Mouse (Mus musculus) midbrain, embryonic 12.5 days (tissue): ENCODE measurements around the gene Clec4g. TPM values are rescaled to one million over a fixed set of nuclear protein-coding genes. Genes with fewer than 3 reads are reported as not detected.
"Not testable (repeated sequence)": the region's sequence is repeated elsewhere in the genome, so short reads cannot be mapped to it uniquely, and the experiment has no call there.

ENCODE experiments used
- ATAC-seq: fragments of 200-750 bp; cut with Nextera tagmentation; 2 replicates; pipeline ENCODE4 v1.8.0; 2017; ENCODE audit warnings: low read depth, moderate TSS enrichment, moderate library complexity; ENCODE audit not compliant: low FRiP score
- H3K27ac ChIP-seq: fragments of 300-500 bp; sonication (generic); replicated peaks from 2 replicates; pipeline ENCODE4 v1.5.1; 2016; ENCODE audit warnings: mild to moderate bottlenecking
- H3K27me3 ChIP-seq: fragments of 300-500 bp; sonication (generic); 2 replicates; pipeline ENCODE4 v1.6.1; 2016; ENCODE audit warnings: mild to moderate bottlenecking
- H3K36me3 ChIP-seq: fragments of 300-500 bp; sonication (generic); 2 replicates; pipeline ENCODE4 v1.6.1; 2016
- H3K4me1 ChIP-seq: fragments of 300-500 bp; sonication (generic); 2 replicates; pipeline ENCODE4 v1.6.1; 2016
- H3K4me2 ChIP-seq: fragments of 300-500 bp; sonication (generic); replicated peaks from 2 replicates; pipeline ENCODE4 v1.6.1; 2016; ENCODE audit warnings: mild to moderate bottlenecking, moderate library complexity
- H3K4me3 ChIP-seq: fragments of 300-500 bp; sonication (generic); 2 replicates; pipeline ENCODE4 v1.5.1; 2016; ENCODE audit warnings: mild to moderate bottlenecking
- H3K9ac ChIP-seq: fragments of 300-500 bp; sonication (generic); replicated peaks from 2 replicates; pipeline ENCODE4 v1.6.1; 2016; ENCODE audit warnings: mild to moderate bottlenecking, moderate library complexity
- H3K9me3 ChIP-seq: fragments of 300-500 bp; sonication (generic); 2 replicates; pipeline ENCODE4 v1.6.1; 2016; ENCODE audit warnings: mild to moderate bottlenecking
- WGBS: fragments of 180-500 bp; shearing (Covaris S2); methylation state at CpG from one replicate; pipeline ENCODE4 v1.1.7; 2016; 5-methylcytosine and 5-hydroxymethylcytosine counted together
- polyA plus RNA-seq: library from polyadenylated mRNA; unstranded; fragments of >200 nt; fragmentation: Nextera tagmentation; extraction: Ambion mirVana; gene quantifications from 2 replicates; pipeline ENCODE4 v1.2.1, GENCODE M21; 2016

Clec4g gene
- polyA plus RNA-seq, result not detected in 2 replicates

DNA sequence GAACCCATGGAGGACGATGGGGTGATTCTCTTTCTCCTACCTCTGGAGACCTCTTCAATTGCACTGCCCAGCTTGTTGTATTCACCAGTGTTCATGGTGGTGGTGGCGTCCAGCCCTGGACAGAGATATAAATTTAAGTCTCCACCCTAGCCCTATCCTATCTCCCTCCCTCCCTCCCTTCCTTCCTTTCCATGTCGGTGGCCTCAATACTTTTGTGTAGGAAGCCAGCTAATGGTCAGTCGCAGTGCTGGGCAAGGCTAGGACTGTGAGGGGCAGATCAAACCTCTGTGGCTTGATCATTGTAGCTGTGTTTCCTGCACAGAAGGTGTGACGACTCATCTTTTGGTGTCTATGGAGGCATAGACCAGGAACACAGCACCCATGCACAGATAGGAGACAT lies at the start of gene Clec4g:
Clec4g (minus strand) TSS at position 101 of the 400 bp plus-strand sequence.
- H3K27me3 ChIP-seq, result no peaks in the 10 kb centered on the region
- no peaks in the 10 kb centered on the region for H3K4me1 ChIP-seq
- 82% methylated on average over 5 of the region's 5 CpGs for WGBS
- H3K9ac ChIP-seq, result no peak within 1 kb of the TSS
- ATAC-seq, result no peak
- H3K9me3 ChIP-seq, result no peaks in the 10 kb centered on the region
- no peak within 1 kb of the TSS for H3K4me3 ChIP-seq
- H3K4me2 ChIP-seq, result no peak within 1 kb of the TSS
- H3K36me3 ChIP-seq, result no peaks in the 10 kb centered on the region
- H3K27ac ChIP-seq, result no peak within 1 kb of the TSS

DNA sequence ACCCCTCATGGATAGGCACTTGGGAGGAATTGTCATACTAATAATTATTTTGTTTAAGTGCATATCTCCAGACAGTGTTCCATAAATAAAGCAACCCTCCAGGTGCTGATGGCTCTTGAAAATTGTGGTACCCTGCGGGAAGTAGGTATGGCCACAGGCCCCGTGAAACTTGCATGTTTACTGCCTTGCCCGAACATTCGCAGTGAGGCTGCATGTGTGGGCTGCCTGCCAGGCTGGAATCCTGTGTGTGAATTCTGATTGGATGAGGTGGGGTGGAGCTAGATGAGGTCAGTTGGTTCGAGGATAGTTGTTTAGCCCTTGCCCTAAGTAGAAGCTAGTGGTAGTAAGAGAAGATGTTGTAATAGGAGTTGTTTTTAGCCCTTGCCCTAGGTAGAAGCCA lies 48.2 kb upstream of the Clec4g start:
- H3K4me3 ChIP-seq, H3K36me3 ChIP-seq, H3K27ac ChIP-seq, H3K4me1 ChIP-seq, H3K4me2 ChIP-seq, H3K27me3 ChIP-seq, H3K9ac ChIP-seq, ATAC-seq: not testable (repeated sequence)
- WGBS, result 84% methylated on average over 5 of the region's 5 CpGs
- H3K9me3 ChIP-seq, result peaks cover 41% of the 10 kb centered on the region

DNA sequence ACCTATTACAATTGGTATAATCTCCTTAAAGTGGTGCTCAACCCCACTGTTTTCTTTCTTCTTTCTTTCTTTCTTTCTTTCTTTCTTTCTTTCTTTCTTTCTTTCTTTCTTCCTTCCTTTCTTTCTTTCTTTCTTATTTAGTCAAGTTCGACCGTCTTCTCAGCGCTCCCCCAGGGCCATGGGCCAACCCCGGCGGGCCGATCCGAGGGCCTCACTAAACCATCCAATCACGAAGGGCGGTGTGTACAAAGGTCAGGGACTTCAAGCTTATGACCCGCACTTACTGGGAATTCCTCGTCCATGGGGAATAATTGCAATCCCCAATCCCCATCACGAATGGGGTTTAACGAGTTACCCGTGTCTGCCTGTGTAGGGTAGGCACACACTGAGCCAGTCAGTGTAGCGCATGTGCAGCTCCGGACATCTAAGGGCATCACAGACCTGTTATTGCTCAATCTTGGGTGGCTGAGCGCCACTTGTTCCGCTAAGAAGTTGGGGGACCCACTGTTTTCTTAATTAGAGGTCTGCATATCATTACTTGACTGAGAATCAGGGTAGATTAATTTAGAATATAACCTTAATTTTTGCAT lies 33.9 kb upstream of the Clec4g start:
- peaks cover 24% of the 10 kb centered on the region for H3K9me3 ChIP-seq
- 71% methylated on average over 18 of the region's 18 CpGs for WGBS
- H3K4me1 ChIP-seq, result no peaks in the 10 kb centered on the region
- H3K4me2 ChIP-seq, result no peak overlapping the region
- no peaks in the 10 kb centered on the region for H3K36me3 ChIP-seq
- no peak overlapping the region for H3K4me3 ChIP-seq
- no peak overlapping the region for H3K27ac ChIP-seq
- ATAC-seq, result peak; percentile 98
- H3K27me3 ChIP-seq, result no peaks in the 10 kb centered on the region
- no peak overlapping the region for H3K9ac ChIP-seq

DNA sequence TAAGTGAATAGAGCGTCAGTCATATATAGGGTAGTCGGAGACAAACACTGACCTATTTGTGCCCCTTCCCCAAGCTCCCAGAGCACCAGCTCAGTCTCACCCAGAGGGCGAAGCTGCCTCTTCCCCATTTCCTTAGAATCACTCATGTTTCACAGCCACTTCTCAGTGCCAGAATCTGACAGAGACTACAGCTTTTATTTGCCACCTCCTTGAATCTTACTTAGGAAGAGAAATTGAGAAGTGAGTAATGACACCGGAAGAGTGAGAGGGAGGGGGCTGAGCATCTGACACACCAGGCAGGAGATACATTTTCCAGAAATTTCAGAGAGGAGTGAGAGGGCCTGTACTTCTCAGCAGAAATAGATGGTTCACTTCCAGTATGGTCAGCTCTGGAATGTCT lies 28.3 kb upstream of the Clec4g start, which contains the start of gene Cd209a:
Cd209a (minus strand) TSS at position 224 of the 400 bp plus-strand sequence.
- H3K9me3 ChIP-seq, result peaks cover 24% of the 10 kb centered on the region
- H3K4me3 ChIP-seq, result no peak within 1 kb of the TSS
- H3K4me1 ChIP-seq, result no peaks in the 10 kb centered on the region
- no peak for ATAC-seq
- 91% methylated on average over 4 of the region's 4 CpGs for WGBS
- no peaks in the 10 kb centered on the region for H3K27me3 ChIP-seq
- no peak within 1 kb of the TSS for H3K4me2 ChIP-seq
- H3K9ac ChIP-seq, result no peak within 1 kb of the TSS
- no peak within 1 kb of the TSS for H3K27ac ChIP-seq
- no peaks in the 10 kb centered on the region for H3K36me3 ChIP-seq

DNA sequence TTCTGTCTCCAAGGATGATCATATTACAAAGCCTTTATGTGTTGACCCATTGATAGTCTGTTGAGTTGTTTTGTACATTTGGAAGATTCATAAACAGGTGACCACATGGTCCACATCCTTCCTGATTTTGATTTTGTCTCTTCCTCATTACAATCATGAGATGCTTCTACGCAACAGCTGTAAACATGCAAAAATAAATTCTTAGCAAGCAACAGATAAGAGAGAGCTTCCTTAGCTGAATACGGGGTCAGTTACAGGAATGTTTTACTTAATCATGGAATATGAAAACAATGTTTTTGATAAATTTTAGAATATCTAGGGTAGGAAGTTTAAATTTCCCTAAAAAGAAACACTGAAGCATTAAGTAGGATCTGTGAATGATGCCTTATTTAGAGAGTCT lies 16.5 kb upstream of the Clec4g start:
- no peak overlapping the region for H3K27ac ChIP-seq
- no peaks in the 10 kb centered on the region for H3K27me3 ChIP-seq
- H3K9me3 ChIP-seq, result no peaks in the 10 kb centered on the region
- ATAC-seq, result no peak
- H3K4me3 ChIP-seq, result no peak overlapping the region
- no peaks in the 10 kb centered on the region for H3K4me1 ChIP-seq
- WGBS, result 94% methylated on average over 2 of the region's 2 CpGs
- H3K36me3 ChIP-seq, result no peaks in the 10 kb centered on the region
- no peak overlapping the region for H3K9ac ChIP-seq
- no peak overlapping the region for H3K4me2 ChIP-seq

DNA sequence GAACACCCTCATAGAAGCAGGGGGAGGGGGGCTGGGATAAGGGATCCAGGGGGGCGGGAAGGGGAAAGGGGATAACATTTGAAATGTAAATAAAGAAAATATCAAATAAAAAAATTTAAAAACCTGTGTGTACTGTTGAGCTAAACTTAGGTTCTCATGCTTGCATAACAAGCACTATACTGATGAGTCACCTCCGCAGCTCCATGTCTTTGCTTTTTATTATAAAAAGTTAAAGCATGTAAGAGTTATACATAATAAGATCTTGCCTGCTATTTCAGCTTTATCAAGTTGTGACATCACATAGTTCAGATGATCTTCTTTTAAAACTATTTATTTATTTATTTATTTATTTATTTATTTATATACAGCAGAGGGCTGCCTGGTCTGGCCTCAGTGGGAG lies 15.1 kb upstream of the Clec4g start:
- Histone ChIP-seq H3K27ac (no peak overlapping the region), H3K4me2 (no peak overlapping the region), H3K36me3 (no peaks in the 10 kb centered on the region), H3K4me1 (no peaks in the 10 kb centered on the region), H3K27me3 (no peaks in the 10 kb centered on the region), H3K4me3 (no peak overlapping the region), H3K9ac (no peak overlapping the region), H3K9me3 (no peaks in the 10 kb centered on the region)
- WGBS, result 91% methylated on average over 2 of the region's 2 CpGs
- no peak for ATAC-seq

DNA sequence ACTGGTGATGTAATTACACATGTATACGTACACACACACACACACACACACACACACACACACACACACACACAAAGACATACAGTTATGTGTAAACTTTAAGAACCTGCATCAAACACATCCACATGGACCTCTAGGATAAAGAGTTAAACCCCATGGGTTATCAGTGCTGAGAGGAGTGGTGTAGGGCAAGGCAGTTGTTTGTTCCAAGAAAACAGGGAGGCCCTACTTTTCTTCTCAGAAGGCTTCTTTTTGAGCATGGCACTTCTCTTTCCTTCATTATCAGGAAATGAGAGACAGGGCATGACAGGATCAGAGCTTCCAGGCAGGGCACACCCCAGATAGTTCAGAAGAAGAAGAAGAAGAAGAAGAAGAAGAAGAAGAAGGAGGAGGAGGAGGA lies 13.6 kb upstream of the Clec4g start:
- H3K4me2 ChIP-seq, result no peak overlapping the region
- H3K9ac ChIP-seq, result no peak overlapping the region
- H3K27ac ChIP-seq, result no peak overlapping the region
- no peaks in the 10 kb centered on the region for H3K27me3 ChIP-seq
- no peaks in the 10 kb centered on the region for H3K36me3 ChIP-seq
- no peak overlapping the region for H3K4me3 ChIP-seq
- no peaks in the 10 kb centered on the region for H3K4me1 ChIP-seq
- WGBS, result 44% methylated on average over 1 of the region's 1 CpGs
- ATAC-seq, result no peak
- H3K9me3 ChIP-seq, result no peaks in the 10 kb centered on the region

DNA sequence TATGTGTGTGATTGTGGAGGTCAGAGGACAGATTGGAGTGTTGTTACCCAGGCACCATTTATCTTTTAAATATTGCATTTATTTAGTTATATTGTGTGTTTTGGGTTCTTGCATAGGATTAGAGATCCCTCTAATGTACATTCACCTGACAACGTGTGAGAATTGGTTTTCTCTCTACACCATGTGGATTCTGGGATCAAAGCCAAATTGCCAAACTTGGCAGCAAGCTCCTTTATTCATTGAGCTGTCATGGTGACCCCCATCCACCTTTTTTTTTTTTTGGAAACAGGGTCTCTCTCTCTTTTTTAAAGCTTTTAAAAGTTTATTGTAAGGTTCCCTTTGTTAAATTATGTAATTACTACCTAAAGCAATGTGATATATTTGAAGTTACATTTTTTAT lies 590 bp upstream of the Clec4g start:
- ATAC-seq, result no peak
- 52% methylated on average over 1 of the region's 1 CpGs for WGBS
- H3K4me2 ChIP-seq, result no peak overlapping the region

DNA sequence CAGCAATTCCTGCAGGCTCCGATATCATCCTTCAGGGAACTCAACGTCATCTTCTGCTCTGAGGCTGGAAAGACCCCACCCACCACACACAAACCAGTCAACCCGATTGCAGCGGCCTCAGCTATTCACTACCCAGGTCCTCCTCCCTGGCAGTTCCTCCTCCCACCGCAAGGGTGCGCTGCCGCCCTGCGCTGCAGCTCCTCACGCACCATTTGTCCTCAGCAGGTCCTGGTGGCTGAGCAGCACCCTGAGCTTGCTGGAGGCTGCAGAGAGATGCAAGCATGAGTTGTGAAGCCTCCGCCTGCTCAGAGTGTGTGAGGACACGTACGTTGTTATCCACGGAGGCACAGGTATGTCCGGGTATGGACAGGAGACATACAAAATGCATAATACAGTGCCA lies 1.9 kb downstream of the Clec4g start:
- 20% methylated on average over 14 of the region's 14 CpGs for WGBS
- H3K27me3 ChIP-seq, result no peaks in the 10 kb centered on the region

More for the DNA sequence above, 590 bp upstream of the Clec4g start:
- H3K4me1 ChIP-seq, result no peaks in the 10 kb centered on the region
- H3K9me3 ChIP-seq, result no peaks in the 10 kb centered on the region
- H3K9ac ChIP-seq, result no peak overlapping the region
- no peaks in the 10 kb centered on the region for H3K36me3 ChIP-seq
- no peak overlapping the region for H3K4me3 ChIP-seq
- H3K27ac ChIP-seq, result no peak overlapping the region
- no peaks in the 10 kb centered on the region for H3K27me3 ChIP-seq

DNA sequence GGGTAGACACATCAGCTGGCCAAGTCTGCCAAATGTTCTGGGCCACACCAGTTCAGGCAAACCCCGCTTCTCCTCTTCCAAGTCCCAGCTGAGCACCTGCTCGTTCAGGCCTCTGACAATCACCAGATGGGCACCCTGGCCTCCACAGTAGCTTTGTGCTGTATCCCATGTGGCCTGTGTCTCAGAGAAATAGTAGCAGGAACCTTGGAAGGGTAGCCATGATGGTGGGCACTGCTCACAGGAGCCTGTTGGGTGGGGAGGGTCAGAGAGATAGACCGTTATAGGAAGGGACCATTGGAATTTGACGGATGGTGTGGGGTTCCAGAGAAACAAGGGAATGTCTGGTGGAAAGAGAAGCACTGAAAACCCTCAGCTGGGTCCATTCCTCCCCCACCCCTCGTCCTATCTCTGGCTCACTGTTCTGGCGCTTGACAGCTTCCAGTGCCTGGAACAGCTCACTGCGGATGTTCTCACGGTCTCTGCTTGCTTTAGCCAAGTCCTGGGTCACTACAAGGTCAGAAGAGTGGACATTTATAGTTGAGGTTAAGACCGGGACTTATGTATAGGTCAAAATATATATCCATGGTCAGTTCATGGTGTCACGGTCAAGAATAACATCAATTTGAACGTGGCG lies 3.0 kb downstream of the Clec4g start:
- H3K36me3 ChIP-seq, result no peaks in the 10 kb centered on the region
- 86% methylated on average over 12 of the region's 12 CpGs for WGBS
- no peak overlapping the region for H3K4me2 ChIP-seq
- no peak for ATAC-seq
- no peak overlapping the region for H3K27ac ChIP-seq
- H3K9ac ChIP-seq, result no peak overlapping the region
- H3K4me1 ChIP-seq, result no peaks in the 10 kb centered on the region
- H3K27me3 ChIP-seq, result no peaks in the 10 kb centered on the region
- H3K9me3 ChIP-seq, result no peaks in the 10 kb centered on the region
- H3K4me3 ChIP-seq, result no peak overlapping the region

More for the DNA sequence above, 1.9 kb downstream of the Clec4g start:
- Histone ChIP-seq H3K9me3 (no peaks in the 10 kb centered on the region), H3K9ac (no peak overlapping the region), H3K4me2 (no peak overlapping the region), H3K4me1 (no peaks in the 10 kb centered on the region), H3K27ac (no peak overlapping the region), H3K36me3 (no peaks in the 10 kb centered on the region), H3K4me3 (no peak overlapping the region)
- peak; percentile 72; the same call in 1 of the 2 replicates for ATAC-seq

DNA sequence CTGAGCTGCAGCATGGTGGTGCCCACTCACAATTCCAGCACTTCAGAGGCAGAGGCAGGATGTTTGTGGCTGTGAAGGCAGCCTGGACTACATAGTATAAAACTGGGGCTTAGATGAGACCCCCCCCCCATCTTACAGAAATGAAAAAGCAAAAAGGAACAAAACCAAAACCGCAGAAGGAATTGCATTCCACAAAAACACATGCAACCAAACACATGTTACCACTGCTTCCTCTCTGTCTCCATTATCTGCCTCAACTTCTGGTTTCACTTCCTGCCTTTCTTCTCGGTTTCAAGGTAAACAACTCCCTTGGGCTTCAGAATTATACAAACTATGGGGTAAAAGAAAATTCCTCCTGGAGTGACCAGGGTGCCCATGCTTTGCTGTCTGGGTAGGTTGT lies 8.8 kb downstream of the Clec4g start:
- Histone ChIP-seq H3K27me3 (no peaks in the 10 kb centered on the region), H3K4me1 (no peaks in the 10 kb centered on the region), H3K36me3 (no peaks in the 10 kb centered on the region), H3K9me3 (no peaks in the 10 kb centered on the region), H3K9ac (no peak overlapping the region), H3K4me2 (no peak overlapping the region), H3K4me3 (no peak overlapping the region), H3K27ac (no peak overlapping the region)
- 68% methylated on average over 2 of the region's 2 CpGs for WGBS
- ATAC-seq, result no peak

DNA sequence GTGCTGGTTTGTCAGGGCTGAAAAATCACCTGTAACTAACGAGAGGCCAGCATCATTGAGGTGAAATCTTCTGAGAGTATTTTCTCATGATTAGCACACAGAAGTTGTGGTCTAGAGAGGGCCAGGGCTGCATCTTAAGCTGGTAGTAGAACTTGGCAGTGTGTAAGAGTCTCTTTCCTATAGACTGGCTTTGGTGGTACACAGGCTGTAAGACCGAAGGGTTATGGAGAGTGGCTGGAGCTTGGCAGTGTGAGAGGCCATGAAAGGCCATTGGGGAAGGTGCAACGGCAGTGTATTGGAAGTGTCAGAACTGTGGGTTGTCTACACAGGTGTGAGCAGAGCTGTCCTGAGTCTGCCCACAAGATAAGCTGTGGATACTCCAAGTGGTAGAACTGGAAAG lies 10.1 kb downstream of the Clec4g start:
- H3K4me1 ChIP-seq, result no peaks in the 10 kb centered on the region
- H3K9ac ChIP-seq, result no peak overlapping the region
- no peaks in the 10 kb centered on the region for H3K27me3 ChIP-seq
- WGBS, result 83% methylated on average over 3 of the region's 3 CpGs
- ATAC-seq, result no peak
- H3K4me2 ChIP-seq, result no peak overlapping the region
- H3K4me3 ChIP-seq, result no peak overlapping the region
- H3K36me3 ChIP-seq, result no peaks in the 10 kb centered on the region
- H3K9me3 ChIP-seq, result no peaks in the 10 kb centered on the region
- H3K27ac ChIP-seq, result no peak overlapping the region

DNA sequence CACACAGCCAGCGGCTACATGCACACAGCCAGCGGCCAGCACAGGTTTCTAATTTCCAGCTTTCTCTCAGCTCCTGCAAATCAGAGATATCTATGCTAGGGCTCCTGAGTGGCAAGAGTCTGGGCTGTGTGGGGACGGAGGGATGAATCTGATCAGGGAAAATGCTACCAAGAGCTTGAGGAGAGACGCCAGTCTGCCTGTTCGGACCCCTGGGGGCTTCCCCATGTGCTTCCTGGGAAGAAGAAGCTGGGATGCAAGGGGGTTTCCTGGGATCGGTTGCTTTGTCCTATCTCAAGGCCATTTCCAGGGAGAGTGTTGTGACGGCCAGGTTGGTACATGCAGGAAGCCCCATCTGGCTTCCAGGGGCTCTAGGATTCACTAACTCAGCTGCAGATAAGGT lies 12.8 kb downstream of the Clec4g start:
- Histone ChIP-seq H3K36me3 (no peaks in the 10 kb centered on the region), H3K9ac (no peak overlapping the region), H3K27ac (no peak overlapping the region), H3K4me1 (no peaks in the 10 kb centered on the region), H3K27me3 (no peaks in the 10 kb centered on the region), H3K4me2 (no peak overlapping the region), H3K4me3 (no peak overlapping the region), H3K9me3 (no peaks in the 10 kb centered on the region)
- no peak for ATAC-seq
- 71% methylated on average over 7 of the region's 7 CpGs for WGBS
